In the genomic region with DNA sequence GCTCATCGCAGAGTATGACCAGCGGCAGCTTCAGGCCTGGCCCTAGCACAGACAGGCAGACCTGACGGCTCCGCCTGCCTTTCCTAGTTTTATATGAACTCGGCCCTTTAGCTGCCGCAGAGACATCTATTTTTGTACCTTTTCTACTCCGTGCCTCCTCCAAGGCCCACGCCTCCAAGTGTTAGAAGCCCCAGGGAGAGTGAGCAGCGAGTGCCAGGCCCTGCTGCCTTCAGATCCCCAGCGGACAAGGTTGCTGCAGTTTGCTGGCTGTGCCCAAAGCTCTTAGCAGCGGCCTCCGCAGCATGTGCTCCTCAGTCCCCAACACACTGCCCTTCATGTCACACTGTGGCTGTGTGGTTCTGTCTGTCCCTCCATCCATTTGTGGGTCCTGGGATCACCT, we compare ENCODE assay signal across 24 mouse cellular contexts. TPM values are rescaled to one million over a fixed set of nuclear protein-coding genes. Genes with fewer than 3 reads are reported as not detected.
DNase-seq lines count a peak whose midpoint lies in the region; ATAC-seq and TF ChIP-seq lines count a peak whose summit lies in the region.
"Had no signal": no experiment of that assay in that cellular context is flagged by ENCODE, and none has a peak within 500 bp of the region (broad histone marks: within the 10 kb centered on the region; RNA-seq: fewer than 3 reads in every experiment).

No protein-coding gene starts in this region.

- DNase-seq in heart, postnatal 10 days, result no peak
- DNase-seq in left cerebral cortex, adult 2 months (ENCODE audit: extremely low spot score in 1 of 2, low spot score in 2 of 2), result no peak
- DNase-seq in left cerebral cortex, adult 18-20 months (ENCODE audit: low spot score in 2 of 2), result no peak
- no peak for DNase-seq in testis, postnatal 14 days (ENCODE audit: low spot score)
- DNase-seq in thymus, adult 2 months, result no peak
- DNase-seq: cerebellum, adult 18-20 months; cerebellum, postnatal 36 days; lung, adult 18-20 months; lung, postnatal 4 days; thymus, adult 18-20 months had no signal

- H3K27me3 ChIP-seq in heart, embryonic 11.5 days (ENCODE audit: control insufficient read depth, insufficient read depth, low read length), result no peaks in the 10 kb centered on the region
- H3K27me3 ChIP-seq in testis, adult 2 months (ENCODE audit: control insufficient read depth, insufficient read depth, low read length), result no peaks in the 10 kb centered on the region
- no peaks in the 10 kb centered on the region for H3K27me3 ChIP-seq in thymus, adult 2 months (ENCODE audit: control insufficient read depth, insufficient read depth, low read length)
- H3K27me3 ChIP-seq: forebrain, embryonic 15.5 days; hindbrain, embryonic 15.5 days; limb, embryonic 15.5 days; neural tube, embryonic 15.5 days had no signal

- WGBS in heart, embryonic 11.5 days (ENCODE audit: insufficient replicate concordance), result 76% methylated on average over 12 of the region's 12 CpGs
- WGBS in thymus, adult 2 months, result 98% methylated on average over 12 of the region's 12 CpGs

- no peaks in the 10 kb centered on the region for H3K9me3 ChIP-seq in heart, embryonic 11.5 days (replicated peaks; ENCODE audit: control insufficient read depth, low read length)
- H3K9me3 ChIP-seq: forebrain, embryonic 15.5 days; hindbrain, embryonic 15.5 days; limb, embryonic 15.5 days; midbrain, embryonic 13.5 days; neural tube, embryonic 15.5 days had no signal

- intact Hi-C loops in heart, postnatal 10 days (cut with DNase I), result no loop called here
- intact Hi-C loops in left cerebral cortex, adult 2 months (cut with DNase I), result no loop called here

- TF ChIP-seq CTCF in left cerebral cortex, adult 2 months (IDR thresholded peaks at IDR 0.05), result no peak
- TF ChIP-seq CTCF in testis, adult 2 months (IDR thresholded peaks at IDR 0.05; ENCODE audit: control insufficient read depth, insufficient read depth, insufficient replicate concordance, low read depth, low read length), result no peak
- TF ChIP-seq CTCF in thymus, adult 2 months (IDR thresholded peaks at IDR 0.05; ENCODE audit: borderline replicate concordance, control insufficient read depth, extremely low read depth, insufficient read depth, low read length, poor library complexity), result no peak

- no peak overlapping the region for H3K4me3 ChIP-seq in heart, embryonic 11.5 days (ENCODE audit: low read depth, low read length)
- no peak overlapping the region for H3K4me3 ChIP-seq in left cerebral cortex, adult 2 months
- no peak overlapping the region for H3K4me3 ChIP-seq in testis, adult 2 months (ENCODE audit: control insufficient read depth, low read depth, low read length)
- no peak overlapping the region for H3K4me3 ChIP-seq in thymus, adult 2 months (ENCODE audit: control insufficient read depth, insufficient read depth, low read length)
- H3K4me3 ChIP-seq: forebrain, embryonic 15.5 days; hindbrain, embryonic 15.5 days; limb, embryonic 15.5 days; midbrain, embryonic 13.5 days; myocyte; neural tube, embryonic 15.5 days had no signal

- TF ChIP-seq POLR2A in testis, adult 2 months (IDR thresholded peaks at IDR 0.05; ENCODE audit: control insufficient read depth, low read depth, low read length), result 0 out of 2 replicates have a peak, but pooled peaks have one; percentile 4
- TF ChIP-seq POLR2A in thymus, adult 2 months (IDR thresholded peaks at IDR 0.05; ENCODE audit: control insufficient read depth, extremely low read depth, insufficient read depth, low read length, poor library complexity), result no peak

- no peak overlapping the region for H3K4me2 ChIP-seq in heart, embryonic 11.5 days
- H3K4me2 ChIP-seq: forebrain, embryonic 15.5 days; hindbrain, embryonic 15.5 days; limb, embryonic 15.5 days; midbrain, embryonic 13.5 days; neural tube, embryonic 15.5 days had no signal

- peaks cover 20% of the 10 kb centered on the region for H3K36me3 ChIP-seq in heart, embryonic 11.5 days (ENCODE audit: control insufficient read depth, insufficient read depth, low read length)
- H3K36me3 ChIP-seq in testis, adult 2 months (ENCODE audit: control insufficient read depth, insufficient read depth, low read length), result no peaks in the 10 kb centered on the region
- H3K36me3 ChIP-seq in thymus, adult 2 months (ENCODE audit: control insufficient read depth, insufficient read depth, low read length), result peaks cover 4% of the 10 kb centered on the region

- peaks cover 29% of the 10 kb centered on the region for H3K4me1 ChIP-seq in heart, embryonic 11.5 days (ENCODE audit: control insufficient read depth, insufficient read depth, low read length)
- peaks cover 29% of the 10 kb centered on the region for H3K4me1 ChIP-seq in testis, adult 2 months (ENCODE audit: control insufficient read depth, insufficient read depth, low read length)
- H3K4me1 ChIP-seq in thymus, adult 2 months (replicated peaks; ENCODE audit: control insufficient read depth, insufficient read depth, low read length), result peaks cover 13% of the 10 kb centered on the region

- ATAC-seq in heart, embryonic 11.5 days (replicated peaks; ENCODE audit: insufficient number of reproducible peaks, low FRiP score, low TSS enrichment), result no peak
- ATAC-seq: forebrain, embryonic 15.5 days; intestine, postnatal 0 days; midbrain, embryonic 13.5 days had no signal

- 0 out of 2 replicates have a peak overlapping the region, but pooled peaks have one; percentile 39 for H3K9ac ChIP-seq in heart, embryonic 11.5 days (ENCODE audit: low read depth, low read length)
- H3K9ac ChIP-seq: forebrain, embryonic 15.5 days; hindbrain, embryonic 15.5 days; limb, embryonic 15.5 days; midbrain, embryonic 13.5 days; neural tube, embryonic 15.5 days had no signal

- no peak overlapping the region for H3K27ac ChIP-seq in heart, embryonic 11.5 days (ENCODE audit: low read depth, low read length)
- peak overlapping the region; percentile 56 for H3K27ac ChIP-seq in left cerebral cortex, adult 2 months
- no peak overlapping the region for H3K27ac ChIP-seq in testis, adult 2 months (ENCODE audit: control insufficient read depth, insufficient read depth, low read depth, low read length)
- no peak overlapping the region for H3K27ac ChIP-seq in thymus, adult 2 months (ENCODE audit: control insufficient read depth, insufficient read depth, low read length)
- H3K27ac ChIP-seq: forebrain, embryonic 15.5 days; hindbrain, embryonic 15.5 days; kidney, postnatal 0 days; limb, embryonic 15.5 days; midbrain, embryonic 13.5 days; neural tube, embryonic 15.5 days had no signal

RNA-seq across cellular contexts. Expression of a gene that starts 2.6 kb away (rescaled TPM):
- 86.0 and 95.3 TPM in 2 replicates for polyA plus RNA-seq in heart, embryonic 11.5 days (2014; fragmentation: Nextera tagmentation; extraction: Ambion mirVana)
- total RNA-seq in heart, postnatal 10 days (2021), result 10 to 100 TPM; 25.8 to 29.6 TPM
- 10 to 100 TPM; 52.9 to 55.3 TPM for total RNA-seq in left cerebral cortex, adult 2 months (2021)
- 10 to 100 TPM; 50.4 to 60.8 TPM for total RNA-seq in left cerebral cortex, adult 18-20 months (2021)
- polyA plus RNA-seq in testis, adult 2 months (2012; rRNA removed), result 561 and 588 TPM in 2 replicates
- 185 and 201 TPM in 2 replicates for polyA plus RNA-seq in thymus, adult 2 months (2012; rRNA removed)

RNA-seq across cellular contexts. Expression of a gene that starts 17.1 kb away (rescaled TPM):
- polyA plus RNA-seq in heart, embryonic 11.5 days (2014; fragmentation: Nextera tagmentation; extraction: Ambion mirVana), result 72.5 and 78.9 TPM in 2 replicates
- 10 to 100 TPM; 54.7 to 55.6 TPM for total RNA-seq in heart, postnatal 10 days (2021)
- total RNA-seq in left cerebral cortex, adult 2 months (2021), result 100 to 1,000 TPM; 221 to 261 TPM
- total RNA-seq in left cerebral cortex, adult 18-20 months (2021), result 100 to 1,000 TPM; 250 to 264 TPM
- 35.6 and 38.9 TPM in 2 replicates for polyA plus RNA-seq in testis, adult 2 months (2012; rRNA removed)
- 392 and 506 TPM in 2 replicates for polyA plus RNA-seq in thymus, adult 2 months (2012; rRNA removed)

RNA-seq across cellular contexts. Expression of a gene that starts 24.4 kb away (rescaled TPM):
- polyA plus RNA-seq in heart, embryonic 11.5 days (2014; fragmentation: Nextera tagmentation; extraction: Ambion mirVana), result 0.19 and 0.59 TPM in 2 replicates
- total RNA-seq in heart, postnatal 10 days (2021), result 1 to 10 TPM; 1.1 to 1.6 TPM
- total RNA-seq in left cerebral cortex, adult 2 months (2021), result under 1 TPM; 0.70 to 0.96 TPM
- total RNA-seq in left cerebral cortex, adult 18-20 months (2021), result 1 to 10 TPM in 1 of 2 experiments, under 1 TPM in 1; 0.70 to 1.0 TPM
- 1.4 TPM in 2 replicates for polyA plus RNA-seq in testis, adult 2 months (2012; rRNA removed)
- 15.3 and 18.5 TPM in 2 replicates for polyA plus RNA-seq in thymus, adult 2 months (2012; rRNA removed)
- polyA plus RNA-seq: C2C12, myocyte had no signal

RNA-seq across cellular contexts. Expression of a gene that starts 40.7 kb away (rescaled TPM):
- 0.26 and 0.37 TPM in 2 replicates for polyA plus RNA-seq in heart, embryonic 11.5 days (2014; fragmentation: Nextera tagmentation; extraction: Ambion mirVana)
- total RNA-seq in heart, postnatal 10 days (2021), result 1 to 10 TPM in 1 of 2 experiments, under 1 TPM in 1; 0.86 to 1.1 TPM
- not detected for total RNA-seq in left cerebral cortex, adult 2 months (2021)
- not detected for total RNA-seq in left cerebral cortex, adult 18-20 months (2021)
- 1.3 and 1.4 TPM in 2 replicates for polyA plus RNA-seq in testis, adult 2 months (2012; rRNA removed)
- 6.7 and 7.5 TPM in 2 replicates for polyA plus RNA-seq in thymus, adult 2 months (2012; rRNA removed)
- total RNA-seq: layer of hippocampus, adult 18-20 months; left cerebral cortex, adult 8-10 months had no signal
- polyA plus RNA-seq: embryonic facial prominence, embryonic 11.5 days; forebrain, embryonic 15.5 days had no signal

RNA-seq across cellular contexts. Expression of a gene that starts 52.3 kb away (rescaled TPM):
- 14.1 and 14.7 TPM in 2 replicates for polyA plus RNA-seq in heart, embryonic 11.5 days (2014; fragmentation: Nextera tagmentation; extraction: Ambion mirVana)
- total RNA-seq in heart, postnatal 10 days (2021), result 10 to 100 TPM; 15.9 to 17.9 TPM
- total RNA-seq in left cerebral cortex, adult 2 months (2021), result 10 to 100 TPM; 18.6 to 20.8 TPM
- 10 to 100 TPM; 19.0 to 21.6 TPM for total RNA-seq in left cerebral cortex, adult 18-20 months (2021)
- polyA plus RNA-seq in testis, adult 2 months (2012; rRNA removed), result 42.5 and 43.8 TPM in 2 replicates
- 40.2 and 42.6 TPM in 2 replicates for polyA plus RNA-seq in thymus, adult 2 months (2012; rRNA removed)
